Mouse (Mus musculus): ENCODE results near the gene Tac2. TPM values are rescaled to one million over a fixed set of nuclear protein-coding genes. Genes with fewer than 3 reads are reported as not detected.
A peak's percentile ranks its signal among the peaks of the same experiment; 100 is the strongest.

Gene Tac2
- polyA plus RNA-seq, 1 experiment from 2014 or later, result 0.74 TPM

GRCm38 (mm10) chr10:127734434-127734833 is 10.2 kb downstream of the Tac2 start:
- no peak overlapping the region for H3K4me2 ChIP-seq (ENCODE audit: low read depth, low read length)
- H3K27ac ChIP-seq (ENCODE audit: low read length), result no peak overlapping the region
- no peak overlapping the region for H3K4me3 ChIP-seq (ENCODE audit: low read length)
- 25% methylated on average over 5 of the region's 5 CpGs for WGBS
- 0 out of 2 replicates have a peak, but pooled peaks cover 2% of the 10 kb centered on the region for H3K4me1 ChIP-seq (ENCODE audit: control insufficient read depth, insufficient read depth, low read length)
- H3K9me3 ChIP-seq (replicated peaks; ENCODE audit: control insufficient read depth, low read length), result no peaks in the 10 kb centered on the region
- no peaks in the 10 kb centered on the region for H3K27me3 ChIP-seq (ENCODE audit: control insufficient read depth, insufficient read depth, low read length)
- no peak overlapping the region for H3K9ac ChIP-seq (ENCODE audit: low read length)
- H3K36me3 ChIP-seq (ENCODE audit: control insufficient read depth, insufficient read depth), result no peaks in the 10 kb centered on the region
- no peak for ATAC-seq (replicated peaks; ENCODE audit: extremely low read depth, insufficient read depth, low FRiP score)

DNA sequence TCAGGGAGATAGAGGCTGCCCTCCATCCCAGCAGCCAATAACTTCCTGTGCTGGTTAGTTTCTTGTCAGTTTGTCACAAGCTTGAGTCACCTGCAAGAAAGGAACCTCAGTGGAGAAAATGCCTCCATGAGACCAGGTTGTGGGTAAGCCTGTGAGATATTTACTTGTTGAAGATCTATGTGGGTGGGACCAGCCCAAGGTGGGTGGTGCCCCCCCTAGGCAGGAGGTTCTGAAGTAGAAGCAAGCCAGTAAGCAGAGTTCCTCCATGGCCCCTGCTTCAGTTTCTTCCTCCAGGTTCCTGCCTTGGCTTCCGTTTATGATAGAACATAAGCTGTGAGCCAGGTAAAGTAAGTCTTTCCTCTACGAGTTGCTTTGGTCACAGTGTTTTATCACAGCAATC is 12.0 kb downstream of the Tac2 start:
- Histone ChIP-seq H3K9me3 (replicated peaks; ENCODE audit: control insufficient read depth, low read length) (no peaks in the 10 kb centered on the region), H3K36me3 (ENCODE audit: control insufficient read depth, insufficient read depth) (no peaks in the 10 kb centered on the region), H3K27ac (ENCODE audit: low read length) (no peak overlapping the region), H3K4me3 (ENCODE audit: low read length) (no peak overlapping the region), H3K4me1 (ENCODE audit: control insufficient read depth, insufficient read depth, low read length) (peaks cover 7% of the 10 kb centered on the region), H3K27me3 (ENCODE audit: control insufficient read depth, insufficient read depth, low read length) (no peaks in the 10 kb centered on the region), H3K4me2 (ENCODE audit: low read depth, low read length) (no peak overlapping the region), H3K9ac (ENCODE audit: low read length) (no peak overlapping the region)
- no peak for ATAC-seq (replicated peaks; ENCODE audit: extremely low read depth, insufficient read depth, low FRiP score)
- 66% methylated on average over 2 of the region's 2 CpGs for WGBS

DNA sequence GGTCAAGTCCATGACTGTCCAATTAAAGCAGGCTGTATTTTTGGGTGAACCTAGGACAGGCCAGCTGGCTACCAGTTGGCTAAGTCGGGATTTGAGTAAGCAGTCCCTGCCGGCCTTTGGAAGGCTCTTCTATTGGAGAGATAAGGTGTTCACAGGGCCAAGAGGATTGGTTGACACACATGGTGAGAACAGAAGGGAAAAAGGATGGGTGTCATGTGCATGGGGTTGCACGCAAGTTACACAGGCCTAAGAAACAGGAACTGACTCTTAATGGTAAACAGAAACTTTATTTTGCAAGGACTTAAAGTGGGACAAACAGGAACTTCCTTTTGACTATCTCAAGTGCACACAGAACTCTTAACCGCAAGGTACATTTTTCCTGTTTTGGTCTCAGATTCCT is 12.6 kb downstream of the Tac2 start:
- Histone ChIP-seq H3K27me3 (ENCODE audit: control insufficient read depth, insufficient read depth, low read length) (no peaks in the 10 kb centered on the region), H3K4me3 (ENCODE audit: low read length) (no peak overlapping the region), H3K36me3 (ENCODE audit: control insufficient read depth, insufficient read depth) (peaks cover 6% of the 10 kb centered on the region; the same call in 1 of the 2 replicates), H3K27ac (ENCODE audit: low read length) (no peak overlapping the region), H3K4me2 (ENCODE audit: low read depth, low read length) (no peak overlapping the region), H3K4me1 (ENCODE audit: control insufficient read depth, insufficient read depth, low read length) (peaks cover 7% of the 10 kb centered on the region), H3K9ac (ENCODE audit: low read length) (no peak overlapping the region), H3K9me3 (replicated peaks; ENCODE audit: control insufficient read depth, low read length) (no peaks in the 10 kb centered on the region)
- no peak for ATAC-seq (replicated peaks; ENCODE audit: extremely low read depth, insufficient read depth, low FRiP score)
- 48% methylated on average over 4 of the region's 4 CpGs for WGBS

- H3K4me2 ChIP-seq (ENCODE audit: low read depth, low read length), result no peak overlapping the region
- WGBS, result 15% methylated on average over 2 of the region's 2 CpGs
- H3K9ac ChIP-seq (ENCODE audit: low read length), result no peak overlapping the region
- no peak overlapping the region for H3K4me3 ChIP-seq (ENCODE audit: low read length)
- no peaks in the 10 kb centered on the region for H3K27me3 ChIP-seq (ENCODE audit: control insufficient read depth, insufficient read depth, low read length)
- H3K4me1 ChIP-seq (ENCODE audit: control insufficient read depth, insufficient read depth, low read length), result peaks cover 7% of the 10 kb centered on the region
- no peak for ATAC-seq (replicated peaks; ENCODE audit: extremely low read depth, insufficient read depth, low FRiP score)
- H3K36me3 ChIP-seq (ENCODE audit: control insufficient read depth, insufficient read depth), result peaks cover 10% of the 10 kb centered on the region; the same call in 1 of the 2 replicates
- H3K27ac ChIP-seq (ENCODE audit: low read length), result no peak overlapping the region
- no peaks in the 10 kb centered on the region for H3K9me3 ChIP-seq (replicated peaks; ENCODE audit: control insufficient read depth, low read length)
Observed at GRCm38 (mm10) chr10:127737552-127737951, 13.3 kb downstream of the Tac2 start.

DNA sequence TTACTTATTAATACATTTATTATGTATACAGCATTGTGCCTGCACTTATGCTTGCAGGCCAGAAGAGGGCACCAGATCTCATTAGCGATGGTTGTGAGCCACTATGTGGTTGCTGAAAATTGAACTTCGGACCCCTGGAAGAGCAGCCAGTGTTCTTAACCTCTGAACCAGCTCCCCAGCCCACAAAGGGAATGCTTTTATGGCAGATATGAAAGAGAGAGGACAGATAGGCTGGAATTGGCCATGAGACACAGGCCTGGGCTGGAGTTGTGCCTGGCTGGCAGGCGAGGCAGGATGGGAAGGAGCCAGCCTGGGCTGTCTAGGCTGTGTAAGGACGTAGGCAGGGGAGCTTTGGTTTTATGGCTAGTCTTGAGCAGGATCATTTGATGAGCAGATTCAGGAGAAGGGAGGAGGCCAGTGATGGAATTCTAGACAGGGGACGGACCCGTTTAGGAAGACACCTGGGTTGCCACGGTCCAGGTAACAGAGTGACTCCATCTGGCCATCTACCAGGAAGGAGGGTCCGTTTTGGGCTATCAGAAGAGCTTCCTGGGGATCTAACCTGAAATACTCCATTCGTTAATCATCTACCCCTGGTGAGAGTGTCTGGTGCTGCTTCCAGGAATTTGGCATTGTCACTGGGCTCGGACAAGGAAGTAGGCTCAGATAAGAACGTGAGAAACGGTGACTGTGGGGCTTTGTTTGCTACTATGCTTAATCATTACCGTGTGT is 14.0 kb downstream of the Tac2 start:
- peak overlapping the region; percentile 64 for H3K4me2 ChIP-seq (ENCODE audit: low read depth, low read length)
- H3K9me3 ChIP-seq (replicated peaks; ENCODE audit: control insufficient read depth, low read length), result no peaks in the 10 kb centered on the region
- WGBS, result 35% methylated on average over 13 of the region's 13 CpGs
- no peak overlapping the region for H3K4me3 ChIP-seq (ENCODE audit: low read length)
- no peak overlapping the region for H3K27ac ChIP-seq (ENCODE audit: low read length)
- no peak for ATAC-seq (replicated peaks; ENCODE audit: extremely low read depth, insufficient read depth, low FRiP score)
- no peak overlapping the region; the same call in 1 of the 2 replicates for H3K9ac ChIP-seq (ENCODE audit: low read length)
- H3K27me3 ChIP-seq (ENCODE audit: control insufficient read depth, insufficient read depth, low read length), result no peaks in the 10 kb centered on the region
- H3K36me3 ChIP-seq (ENCODE audit: control insufficient read depth, insufficient read depth), result peaks cover 18% of the 10 kb centered on the region
- H3K4me1 ChIP-seq (ENCODE audit: control insufficient read depth, insufficient read depth, low read length), result peaks cover 7% of the 10 kb centered on the region

GRCm38 (mm10) chr10:127739083-127739660 is 14.9 kb downstream of the Tac2 start, which contains the start of gene Zbtb39:
TSS of gene Zbtb39 (plus strand) at chr10:127739538.
- H3K4me1 ChIP-seq (ENCODE audit: control insufficient read depth, insufficient read depth, low read length), result peaks cover 7% of the 10 kb centered on the region
- peak within 1 kb of the TSS; percentile 85 for H3K4me3 ChIP-seq (ENCODE audit: low read length)
- H3K4me2 ChIP-seq (ENCODE audit: low read depth, low read length), result peak within 1 kb of the TSS; percentile 79
- H3K27ac ChIP-seq (ENCODE audit: low read length), result peak within 1 kb of the TSS; percentile 73
- no peaks in the 10 kb centered on the region for H3K27me3 ChIP-seq (ENCODE audit: control insufficient read depth, insufficient read depth, low read length)
- peak within 1 kb of the TSS; percentile 92 for H3K9ac ChIP-seq (ENCODE audit: low read length)
- ATAC-seq (replicated peaks; ENCODE audit: extremely low read depth, insufficient read depth, low FRiP score), result peak; percentile 84
- no peaks in the 10 kb centered on the region for H3K9me3 ChIP-seq (replicated peaks; ENCODE audit: control insufficient read depth, low read length)
- under 1% methylated on average over 39 of the region's 61 CpGs for WGBS
- peaks cover 27% of the 10 kb centered on the region for H3K36me3 ChIP-seq (ENCODE audit: control insufficient read depth, insufficient read depth)

DNA sequence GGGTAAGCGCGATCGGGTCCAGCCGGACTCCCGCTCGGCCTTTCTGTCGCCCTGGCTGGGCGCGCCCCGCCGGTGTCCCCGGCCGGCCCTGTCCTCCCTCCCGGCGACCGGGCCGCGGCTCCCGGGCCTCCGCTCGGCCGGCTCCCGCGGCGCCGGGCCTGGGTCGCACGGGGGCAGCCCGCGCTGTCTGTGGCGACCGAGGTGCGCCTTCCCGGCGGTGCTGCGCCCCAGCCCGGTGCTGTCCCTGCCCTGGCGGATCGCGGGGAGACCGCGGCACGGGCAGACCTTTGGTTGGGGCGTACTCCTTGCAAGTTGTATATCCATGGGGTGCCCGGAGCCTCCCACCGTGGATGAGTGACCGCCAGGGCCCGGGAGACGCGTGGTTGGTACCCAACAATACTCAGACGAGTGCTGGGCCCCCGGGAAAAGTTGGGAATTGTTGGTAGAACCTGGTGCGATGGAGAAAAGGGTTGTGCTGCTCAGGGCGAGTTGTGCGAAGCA is 15.4 kb downstream of the Tac2 start:
- peak; percentile 53 for ATAC-seq (replicated peaks; ENCODE audit: extremely low read depth, insufficient read depth, low FRiP score)
- WGBS, result under 1% methylated on average over 44 of the region's 55 CpGs
- peak overlapping the region; percentile 92 for H3K9ac ChIP-seq (ENCODE audit: low read length)
- H3K4me3 ChIP-seq (ENCODE audit: low read length), result peak overlapping the region; percentile 85
- H3K27ac ChIP-seq (ENCODE audit: low read length), result peak overlapping the region; percentile 73
- no peaks in the 10 kb centered on the region for H3K9me3 ChIP-seq (replicated peaks; ENCODE audit: control insufficient read depth, low read length)
- H3K4me2 ChIP-seq (ENCODE audit: low read depth, low read length), result peak overlapping the region; percentile 79
- peaks cover 7% of the 10 kb centered on the region for H3K4me1 ChIP-seq (ENCODE audit: control insufficient read depth, insufficient read depth, low read length)
- H3K27me3 ChIP-seq (ENCODE audit: control insufficient read depth, insufficient read depth, low read length), result no peaks in the 10 kb centered on the region
- peaks cover 32% of the 10 kb centered on the region for H3K36me3 ChIP-seq (ENCODE audit: control insufficient read depth, insufficient read depth)

DNA sequence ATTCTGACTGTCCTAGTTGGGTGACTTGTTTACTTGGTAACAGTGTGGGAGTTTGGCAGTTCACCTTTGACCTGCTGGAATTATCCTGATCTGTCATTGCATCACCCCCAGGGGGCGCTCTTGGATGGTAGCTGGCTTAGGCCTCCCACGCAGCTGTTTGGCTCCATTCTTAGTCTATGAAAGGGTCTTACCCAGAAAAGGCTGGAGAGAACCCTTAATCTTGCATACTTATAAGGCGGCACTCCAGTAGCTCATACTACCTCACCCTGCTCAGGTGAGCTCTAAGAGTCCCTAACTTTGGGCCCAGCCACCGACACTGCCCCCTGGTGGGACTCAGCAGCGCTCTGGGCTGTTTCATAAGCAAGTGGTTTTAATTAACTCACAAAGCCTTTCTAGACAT is 20.4 kb downstream of the Tac2 start:
- H3K4me1 ChIP-seq (ENCODE audit: control insufficient read depth, insufficient read depth, low read length), result peaks cover 5% of the 10 kb centered on the region
- peaks cover 35% of the 10 kb centered on the region for H3K36me3 ChIP-seq (ENCODE audit: control insufficient read depth, insufficient read depth)
- 63% methylated on average over 5 of the region's 5 CpGs for WGBS
- ATAC-seq (replicated peaks; ENCODE audit: extremely low read depth, insufficient read depth, low FRiP score), result no peak
- no peak overlapping the region for H3K4me2 ChIP-seq (ENCODE audit: low read depth, low read length)
- H3K9me3 ChIP-seq (replicated peaks; ENCODE audit: control insufficient read depth, low read length), result no peaks in the 10 kb centered on the region
- H3K4me3 ChIP-seq (ENCODE audit: low read length), result no peak overlapping the region
- H3K27me3 ChIP-seq (ENCODE audit: control insufficient read depth, insufficient read depth, low read length), result no peaks in the 10 kb centered on the region
- no peak overlapping the region for H3K9ac ChIP-seq (ENCODE audit: low read length)
- no peak overlapping the region for H3K27ac ChIP-seq (ENCODE audit: low read length)

DNA sequence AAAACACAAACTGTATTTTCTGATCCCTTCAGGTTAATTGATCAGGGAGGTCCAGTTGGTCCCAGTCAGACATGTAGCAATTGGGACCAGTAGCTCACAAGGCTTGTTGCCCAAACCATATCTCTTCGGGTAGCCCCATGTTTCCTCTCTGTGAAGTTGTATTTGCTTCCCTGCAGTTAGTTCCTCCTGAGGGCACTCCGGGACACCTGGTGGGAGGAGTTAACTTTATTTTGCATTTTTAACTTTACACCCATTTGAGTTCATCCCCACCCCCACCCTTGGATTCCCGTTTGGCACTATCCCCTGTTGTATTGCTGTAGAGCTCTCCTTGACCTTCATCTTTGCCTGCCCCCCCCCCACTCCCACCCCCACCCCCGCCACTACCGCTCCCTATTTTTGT is 21.6 kb downstream of the Tac2 start:
- no peak overlapping the region for H3K4me2 ChIP-seq (ENCODE audit: low read depth, low read length)
- H3K27me3 ChIP-seq (ENCODE audit: control insufficient read depth, insufficient read depth, low read length), result no peaks in the 10 kb centered on the region
- no peak overlapping the region for H3K27ac ChIP-seq (ENCODE audit: low read length)
- ATAC-seq (replicated peaks; ENCODE audit: extremely low read depth, insufficient read depth, low FRiP score), result no peak
- no peak overlapping the region for H3K9ac ChIP-seq (ENCODE audit: low read length)
- 61% methylated on average over 5 of the region's 5 CpGs for WGBS
- H3K9me3 ChIP-seq (replicated peaks; ENCODE audit: control insufficient read depth, low read length), result no peaks in the 10 kb centered on the region
- H3K4me3 ChIP-seq (ENCODE audit: low read length), result no peak overlapping the region
- H3K4me1 ChIP-seq (ENCODE audit: control insufficient read depth, insufficient read depth, low read length), result no peaks in the 10 kb centered on the region
- H3K36me3 ChIP-seq (ENCODE audit: control insufficient read depth, insufficient read depth), result peaks cover 35% of the 10 kb centered on the region
